Mouse (Mus musculus) CH12.LX (cell line): ENCODE results near the gene Clk3. TPM values are rescaled to one million over a fixed set of nuclear protein-coding genes. Genes with fewer than 3 reads are reported as not detected.
A peak's percentile ranks its signal among the peaks of the same experiment; 100 is the strongest.

Source experiments
- DNase-seq: peaks from one replicate; pipeline ENCODE4 v3.0.0-alpha.2; 2013; ENCODE audit errors: extremely low read depth
- H3K27ac ChIP-seq: 2 replicates; pipeline ENCODE4 v1.5.1; 2012; ENCODE audit warnings: low read depth, mild to moderate bottlenecking, control low read depth, moderate library complexity; ENCODE audit not compliant: insufficient read depth
- H3K27me3 ChIP-seq: replicated peaks from 2 replicates; pipeline ENCODE3; 2012; ENCODE audit warnings: inconsistent platforms
- H3K36me3 ChIP-seq, 2 experiments: replicated peaks in 1 of 2; 2 replicates each; pipeline versions ENCODE3 to v1.6.1; 2012; ENCODE audit warnings: inconsistent platforms in 1 of 2, low read length in 1 of 2, mild to moderate bottlenecking in 1 of 2, mixed read lengths in 1 of 2, moderate library complexity in 1 of 2; ENCODE audit not compliant: control insufficient read depth in 1 of 2, insufficient read depth in 1 of 2
- H3K4me1 ChIP-seq, 2 experiments: 2 replicates each; pipeline ENCODE4 v1.6.1; 2012; ENCODE audit warnings: inconsistent platforms in 1 of 2, moderate library complexity in 1 of 2; ENCODE audit not compliant: insufficient read depth in 2 of 2, control insufficient read depth in 1 of 2
- H3K4me2 ChIP-seq: 2 replicates; pipeline ENCODE4 v1.6.1; 2012; ENCODE audit warnings: low read depth, mild to moderate bottlenecking, control low read depth; ENCODE audit not compliant: poor library complexity, insufficient read depth, severe bottlenecking
- H3K4me3 ChIP-seq, 3 experiments: fragments of 150-350 bp in 1 of 3; sonication (generic) in 1 of 3; replicated peaks in 1 of 3; 2 replicates each; pipeline versions ENCODE3 to v1.5.1; 2011 to 2012; ENCODE audit warnings: low read depth in 2 of 3, low read length in 2 of 3, mild to moderate bottlenecking in 2 of 3, moderate library complexity in 2 of 3, control low read depth in 1 of 3, improper control_type of control experiment in 1 of 3, inconsistent platforms in 1 of 3, mixed read lengths in 1 of 3; ENCODE audit not compliant: poor library complexity in 1 of 3
- H3K79me2 ChIP-seq: replicated peaks from 2 replicates; pipeline ENCODE4 v1.6.1; 2012; ENCODE audit warnings: mild to moderate bottlenecking, moderate library complexity; ENCODE audit not compliant: control insufficient read depth, poor library complexity, insufficient read depth, severe bottlenecking; ENCODE audit errors: extremely low read depth
- H3K9ac ChIP-seq: 2 replicates; pipeline ENCODE4 v1.6.1; 2012; ENCODE audit warnings: low read depth, mild to moderate bottlenecking, control low read depth, moderate library complexity; ENCODE audit not compliant: insufficient read depth
- H3K9me3 ChIP-seq: replicated peaks from 2 replicates; pipeline ENCODE3; 2012; ENCODE audit warnings: low read length, inconsistent platforms, mixed read lengths
- BHLHE40 ChIP-seq: IDR thresholded peaks from 2 replicates; pipeline ENCODE4 v1.6.1; 2011; ENCODE audit warnings: mild to moderate bottlenecking, low read depth, low read length, improper control_type of control experiment
- CHD1 ChIP-seq: IDR thresholded peaks from 2 replicates; pipeline ENCODE4 v1.6.1; 2012; ENCODE audit warnings: low read depth, low read length, improper control_type of control experiment, inconsistent platforms
- CHD2 ChIP-seq: IDR thresholded peaks from 2 replicates; pipeline ENCODE4 v1.6.1; 2011; ENCODE audit warnings: low read length, improper control_type of control experiment
- CTCF ChIP-seq, 2 experiments: IDR thresholded peaks in 1 of 2; conservative IDR thresholded peaks in 1 of 2; 2 replicates each; pipeline ENCODE4 v1.5.1; 2011 to 2012; ENCODE audit warnings: low read depth in 2 of 2, low read length in 2 of 2, improper control_type of control experiment in 1 of 2, inconsistent platforms in 1 of 2, mild to moderate bottlenecking in 1 of 2, moderate library complexity in 1 of 2
- ELF1 ChIP-seq: IDR thresholded peaks from 2 replicates; pipeline ENCODE4 v1.6.1; 2014; ENCODE audit warnings: low read depth, mild to moderate bottlenecking, inconsistent platforms, low read length, improper control_type of control experiment
- EP300 ChIP-seq: IDR thresholded peaks from 2 replicates; pipeline ENCODE4 v1.6.1; 2011; ENCODE audit warnings: low read length, improper control_type of control experiment
- ETS1 ChIP-seq: conservative IDR thresholded peaks from 2 replicates; pipeline ENCODE4 v1.6.1; 2012; ENCODE audit warnings: low read depth, mild to moderate bottlenecking, inconsistent platforms, low read length, improper control_type of control experiment, moderate library complexity
- GABPA ChIP-seq: IDR thresholded peaks from 2 replicates; pipeline ENCODE4 v1.6.1; 2012; ENCODE audit warnings: low read depth, low read length, improper control_type of control experiment, inconsistent platforms; ENCODE audit not compliant: insufficient replicate concordance
- HCFC1 ChIP-seq: IDR thresholded peaks from 2 replicates; pipeline ENCODE4 v1.6.1; 2012; ENCODE audit warnings: low read depth, mild to moderate bottlenecking, inconsistent platforms, low read length, improper control_type of control experiment
- IRF4 ChIP-seq: IDR thresholded peaks from 2 replicates; pipeline ENCODE4 v1.6.1; 2014; ENCODE audit warnings: low read depth, mild to moderate bottlenecking, inconsistent platforms, low read length, improper control_type of control experiment
- JUN ChIP-seq: IDR thresholded peaks from 2 replicates; pipeline ENCODE4 v1.6.1; 2011; ENCODE audit warnings: low read depth, mild to moderate bottlenecking, low read length, improper control_type of control experiment, moderate library complexity; ENCODE audit not compliant: insufficient read depth
- JUND ChIP-seq: conservative IDR thresholded peaks from 2 replicates; pipeline ENCODE4 v1.6.1; 2011; ENCODE audit warnings: low read depth, low read length, improper control_type of control experiment
- KAT2A ChIP-seq: IDR thresholded peaks from 2 replicates; pipeline ENCODE4 v1.6.1; 2012; ENCODE audit warnings: low read length, improper control_type of control experiment, inconsistent platforms; ENCODE audit not compliant: insufficient replicate concordance
- MAFK ChIP-seq: IDR thresholded peaks from 2 replicates; pipeline ENCODE4 v1.6.1; 2011; ENCODE audit warnings: low read length, improper control_type of control experiment; ENCODE audit not compliant: insufficient replicate concordance
- MAZ ChIP-seq: IDR thresholded peaks from 2 replicates; pipeline ENCODE4 v1.6.1; 2012; ENCODE audit warnings: low read depth, mild to moderate bottlenecking, inconsistent platforms, low read length, improper control_type of control experiment, moderate library complexity
- MEF2A ChIP-seq: IDR thresholded peaks from 2 replicates; pipeline ENCODE4 v1.6.1; 2014; ENCODE audit warnings: low read depth, mild to moderate bottlenecking, inconsistent platforms, low read length, improper control_type of control experiment, borderline replicate concordance
- MXI1 ChIP-seq: IDR thresholded peaks from 2 replicates; pipeline ENCODE4 v1.6.1; 2011; ENCODE audit warnings: mild to moderate bottlenecking, low read depth, low read length, improper control_type of control experiment
- MYC ChIP-seq: IDR thresholded peaks from 2 replicates; pipeline ENCODE4 v1.6.1; 2011; ENCODE audit warnings: low read depth, mild to moderate bottlenecking, improper control_type of control experiment, low read length
- NELFE ChIP-seq: IDR thresholded peaks from 2 replicates; pipeline ENCODE4 v1.6.1; 2011; ENCODE audit warnings: low read depth, low read length, improper control_type of control experiment
- NRF1 ChIP-seq: IDR thresholded peaks from 2 replicates; pipeline ENCODE4 v1.6.1; 2014; ENCODE audit warnings: low read depth, mild to moderate bottlenecking, inconsistent platforms, low read length, improper control_type of control experiment, moderate library complexity
- POLR2A ChIP-seq: IDR thresholded peaks from 2 replicates; pipeline ENCODE4 v1.6.1; 2011; ENCODE audit warnings: low read depth, mild to moderate bottlenecking, improper control_type of control experiment, low read length
- POLR2AphosphoS2 ChIP-seq: IDR thresholded peaks from 2 replicates; pipeline ENCODE4 v1.6.1; 2011; ENCODE audit warnings: low read depth, low read length, improper control_type of control experiment
- RAD21 ChIP-seq: IDR thresholded peaks from 2 replicates; pipeline ENCODE4 v1.6.1; 2011; ENCODE audit warnings: low read depth, mild to moderate bottlenecking, low read length, improper control_type of control experiment, moderate library complexity
- SIN3A ChIP-seq: IDR thresholded peaks from 2 replicates; pipeline ENCODE4 v1.6.1; 2012; ENCODE audit warnings: low read length, improper control_type of control experiment, inconsistent platforms
- SMC3 ChIP-seq: IDR thresholded peaks from 2 replicates; pipeline ENCODE4 v1.6.1; 2011; ENCODE audit warnings: low read depth, low read length, improper control_type of control experiment
- TBP ChIP-seq: conservative IDR thresholded peaks from 2 replicates; pipeline ENCODE4 v1.6.1; 2011; ENCODE audit warnings: low read depth, low read length, improper control_type of control experiment
- TCF12 ChIP-seq: IDR thresholded peaks from 2 replicates; pipeline ENCODE4 v1.6.1; 2014; ENCODE audit warnings: low read depth, mild to moderate bottlenecking, inconsistent platforms, low read length, improper control_type of control experiment
- UBTF ChIP-seq: IDR thresholded peaks from 2 replicates; pipeline ENCODE4 v1.6.1; 2012; ENCODE audit warnings: low read depth, mild to moderate bottlenecking, inconsistent platforms, low read length, improper control_type of control experiment, moderate library complexity
- USF1 ChIP-seq: IDR thresholded peaks from 2 replicates; pipeline ENCODE4 v1.6.1; 2014; ENCODE audit warnings: low read depth, mild to moderate bottlenecking, inconsistent platforms, low read length, improper control_type of control experiment
- USF2 ChIP-seq: conservative IDR thresholded peaks from 2 replicates; pipeline ENCODE4 v1.6.1; 2011; ENCODE audit warnings: low read depth, low read length, improper control_type of control experiment
- ZKSCAN1 ChIP-seq: IDR thresholded peaks from 2 replicates; pipeline ENCODE4 v1.6.1; 2012; ENCODE audit warnings: low read depth, inconsistent platforms, low read length, improper control_type of control experiment, borderline replicate concordance
- ZMIZ1 ChIP-seq: IDR thresholded peaks from 2 replicates; pipeline ENCODE4 v1.6.1; 2012; ENCODE audit warnings: low read depth, mild to moderate bottlenecking, inconsistent platforms, low read length, improper control_type of control experiment
- ZNF384 ChIP-seq: IDR thresholded peaks from 2 replicates; pipeline ENCODE4 v1.6.1; 2012; ENCODE audit warnings: low read depth, low read length, improper control_type of control experiment, inconsistent platforms
- dilution Hi-C: fragments of 300-500 bp; cut with MboI; formaldehyde crosslinking; loops from 2 replicates; pipeline ENCODE4 v1.14.3; 2020; ENCODE audit warnings: low sequenced_read_pairs; ENCODE audit not compliant: extremely low pct_unique_long_range_greater_than_20kb, extremely low pct_ligation_motif_present
- in situ Hi-C: fragments of 300-500 bp; cut with MboI; formaldehyde crosslinking; loops from 3 replicates; pipeline ENCODE4 v1.14.3; 2019; ENCODE audit warnings: low sequenced_read_pairs, low pct_ligation_motif_present, low pct_unique_long_range_greater_than_20kb, mixed read lengths
- polyA plus RNA-seq: library from polyadenylated mRNA; unstranded; fragments of >175 nt; gene quantifications from 2 replicates; pipeline ENCODE4 v1.2.1, GENCODE M21; 2012; ENCODE audit warnings: low read depth; ENCODE audit not compliant: insufficient read length
- total RNA-seq, 2 experiments: library from RNA; depleted of rRNA; stranded (reverse); fragments of 300-350 nt in 1 of 2; fragments of >200 nt in 1 of 2; gene quantifications; 2 replicates each; pipeline ENCODE4 v1.2.3; 2012 to 2014

Gene Clk3
- total and polyA plus RNA-seq, 3 experiments, result 46.7 to 87.7 (median 62.4) TPM

- TF ChIP-seq ZMIZ1 (no peak), MAZ (no peak), POLR2A (no peak), SIN3A (0 out of 2 replicates have a peak, but pooled peaks have one; percentile 24), USF2 (no peak), HCFC1 (no peak), RAD21 (no peak), ZNF384 (no peak), EP300 (no peak), BHLHE40 (0 out of 2 replicates have a peak, but pooled peaks have one; percentile 9), NRF1 (peak; percentile 62), MXI1 (no peak; the same call in 1 of the 2 replicates), SMC3 (no peak), TBP (no peak), JUND (no peak), CHD2 (no peak), GABPA (no peak), CTCF (conservative IDR thresholded peaks at IDR 0.05 in 1 of 2, IDR thresholded peaks at IDR 0.05 in 1 of 2; ENCODE audit: low read depth in 2 of 2, low read length in 2 of 2) (no peak), ZKSCAN1 (no peak)
Observed at GRCm38 (mm10) chr9:57708720-57709274, 56.9 kb downstream of the Clk3 start (continued).

DNA sequence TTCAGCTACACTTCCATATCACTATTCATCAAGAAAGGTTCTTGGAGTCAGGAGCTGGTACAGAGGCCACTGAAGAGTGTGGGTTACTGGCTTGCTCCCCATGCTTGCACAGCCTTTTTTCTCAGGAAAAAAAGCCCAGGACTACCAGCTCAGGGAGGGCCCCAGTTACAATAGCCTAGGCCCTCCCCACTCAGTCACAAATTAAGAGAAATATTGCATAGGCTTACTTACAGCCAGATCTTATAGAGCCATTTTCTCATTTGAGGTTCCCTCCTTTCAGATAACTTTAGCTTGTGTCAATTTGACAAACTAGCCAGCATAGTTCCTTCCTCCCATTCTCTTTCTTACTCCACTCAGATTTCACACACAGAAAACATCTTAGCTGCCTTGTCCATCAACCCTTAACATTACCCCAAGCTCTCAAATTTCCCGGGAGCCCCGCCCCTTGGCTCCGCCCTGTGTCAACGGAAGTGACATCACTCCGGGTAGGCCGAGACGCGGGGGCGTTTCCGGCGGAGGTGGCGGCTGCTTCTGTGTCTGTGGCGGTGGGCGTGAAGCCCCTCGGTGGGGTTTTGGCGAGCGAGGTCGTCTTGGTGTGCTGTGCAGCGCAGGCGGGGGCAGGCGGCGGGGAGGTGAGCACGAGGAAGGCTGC, 57.5 kb downstream of the Clk3 start, which contains the start of gene Edc3:
Gene Edc3 (plus strand): TSS at position 473 of the 652 bp plus-strand sequence.
- Histone ChIP-seq H3K4me3 (peak within 1 kb of the TSS; percentile 71 to 99 (median 90)), H3K79me2 (peaks cover 21% of the 10 kb centered on the region), H3K4me2 (peak within 1 kb of the TSS; percentile 97), H3K4me1 (peaks cover 0 to 12% of the 10 kb centered on the region in 2 experiments; a peak in 1 of 4 replicates), H3K27me3 (peaks cover 12% of the 10 kb centered on the region), H3K27ac (no peak within 1 kb of the TSS), H3K9me3 (peaks cover 7% of the 10 kb centered on the region), H3K9ac (peak within 1 kb of the TSS; percentile 42), H3K36me3 (peaks cover 3 to 20% of the 10 kb centered on the region in 2 experiments)
- DNase-seq, result peak; percentile 88
- in situ Hi-C loops (no loop called here), dilution Hi-C loops (no loop called here)
- TF ChIP-seq ZKSCAN1 (no peak), JUND (peak; percentile 47; the same call in 1 of the 2 replicates), MYC (no peak), MXI1 (peak; percentile 58; the same call in 1 of the 2 replicates), ELF1 (no peak; the same call in 1 of the 2 replicates), UBTF (no peak), POLR2AphosphoS2 (peak; percentile 61; the same call in 1 of the 2 replicates), USF1 (no peak), MAZ (peak; percentile 81; the same call in 1 of the 2 replicates), SIN3A (peak; percentile 77; the same call in 1 of the 2 replicates), RAD21 (no peak), NELFE (peak; percentile 78), TCF12 (0 out of 2 replicates have a peak, but pooled peaks have one; percentile 45), CHD1 (no peak), HCFC1 (peak; percentile 78), ETS1 (no peak), POLR2A (peak; percentile 78), MEF2A (no peak), JUN (peak; percentile 52), NRF1 (no peak), GABPA (no peak), CTCF (conservative IDR thresholded peaks at IDR 0.05 in 1 of 2, IDR thresholded peaks at IDR 0.05 in 1 of 2; ENCODE audit: low read depth in 2 of 2, low read length in 2 of 2) (no peak), MAFK (no peak), KAT2A (0 out of 2 replicates have a peak, but pooled peaks have one; percentile 36), IRF4 (0 out of 2 replicates have a peak, but pooled peaks have one; percentile 20)
